Mouse (Mus musculus): Measurements from ENCODE around the gene Plcb1. TPM values are rescaled to one million over a fixed set of nuclear protein-coding genes. Genes with fewer than 3 reads are reported as not detected.

The Plcb1 gene
- total RNA-seq, 2 experiments from 2014 or later: 152 to 156 TPM

GRCm38 (mm10) chr2:135019588-135019987 is 233.7 kb downstream of the Plcb1 start:
- no peak for DNase-seq (ENCODE audit: low spot score in 2 of 2)
- TF ChIP-seq CTCF (conservative IDR thresholded peaks at IDR 0.05): no peak
- Histone ChIP-seq H3K27ac (no peak overlapping the region), H3K4me3 (no peak overlapping the region)

GRCm38 (mm10) chr2:135029288-135029687 is 243.4 kb downstream of the Plcb1 start:
- TF ChIP-seq CTCF (conservative IDR thresholded peaks at IDR 0.05): no peak
- Histone ChIP-seq H3K27ac (peak overlapping the region; percentile 11), H3K4me3 (no peak overlapping the region)
- no peak for DNase-seq (ENCODE audit: low spot score in 2 of 2)

- no peak overlapping the region for H3K4me3 ChIP-seq
- 0 out of 2 replicates have a peak, but pooled peaks have one; percentile 16 for TF ChIP-seq CTCF (conservative IDR thresholded peaks at IDR 0.05)
- peak in 1 of 2 experiments; percentile 15 for DNase-seq (ENCODE audit: low spot score in 2 of 2)
- peak overlapping the region; percentile 11 for H3K27ac ChIP-seq
Observed at GRCm38 (mm10) chr2:135029700-135030099, 243.8 kb downstream of the Plcb1 start.

GRCm38 (mm10) chr2:135035640-135036260 is 249.9 kb downstream of the Plcb1 start:
- no peak for DNase-seq (ENCODE audit: low spot score in 2 of 2)
- no peak overlapping the region for H3K4me3 ChIP-seq
- peak overlapping the region; percentile 24; the same call in 1 of the 2 replicates for H3K27ac ChIP-seq
- no peak for TF ChIP-seq CTCF (conservative IDR thresholded peaks at IDR 0.05)

GRCm38 (mm10) chr2:135048791-135049190 is 262.9 kb downstream of the Plcb1 start:
- Histone ChIP-seq H3K27ac (peak overlapping the region; percentile 58), H3K4me3 (no peak overlapping the region)
- DNase-seq (ENCODE audit: low spot score in 2 of 2): no peak
- no peak for TF ChIP-seq CTCF (conservative IDR thresholded peaks at IDR 0.05)

GRCm38 (mm10) chr2:135049283-135049682 is 263.4 kb downstream of the Plcb1 start:
- Histone ChIP-seq H3K4me3 (no peak overlapping the region), H3K27ac (peak overlapping the region; percentile 58)
- peak in 1 of 2 experiments; percentile 13 for DNase-seq (ENCODE audit: low spot score in 2 of 2)
- no peak for TF ChIP-seq CTCF (conservative IDR thresholded peaks at IDR 0.05)

GRCm38 (mm10) chr2:135051540-135052288 is 265.8 kb downstream of the Plcb1 start:
- Histone ChIP-seq H3K4me3 (no peak overlapping the region), H3K27ac (no peak overlapping the region)
- TF ChIP-seq CTCF (conservative IDR thresholded peaks at IDR 0.05): no peak
- DNase-seq (ENCODE audit: low spot score in 2 of 2): no peak

- no peak overlapping the region for H3K27ac ChIP-seq
- no peak for DNase-seq (ENCODE audit: low spot score in 2 of 2)
- no peak overlapping the region for H3K4me3 ChIP-seq
- no peak for TF ChIP-seq CTCF (conservative IDR thresholded peaks at IDR 0.05)
Observed at GRCm38 (mm10) chr2:135053391-135053790, 267.5 kb downstream of the Plcb1 start.

- Histone ChIP-seq H3K27ac (no peak overlapping the region), H3K4me3 (no peak overlapping the region)
- TF ChIP-seq CTCF (conservative IDR thresholded peaks at IDR 0.05): no peak
- DNase-seq (ENCODE audit: low spot score in 2 of 2): no peak
Observed at GRCm38 (mm10) chr2:135067419-135067818, 281.6 kb downstream of the Plcb1 start.

- no peak for TF ChIP-seq CTCF (conservative IDR thresholded peaks at IDR 0.05)
- H3K27ac ChIP-seq: no peak overlapping the region
Observed at GRCm38 (mm10) chr2:135071349-135071748, 285.5 kb downstream of the Plcb1 start.

GRCm38 (mm10) chr2:135072503-135072902 is 286.6 kb downstream of the Plcb1 start:
- no peak overlapping the region for H3K4me3 ChIP-seq
- no peak overlapping the region for H3K27ac ChIP-seq
- DNase-seq (ENCODE audit: low spot score in 2 of 2): no peak
- no peak for TF ChIP-seq CTCF (conservative IDR thresholded peaks at IDR 0.05)

More at GRCm38 (mm10) chr2:135071349-135071748, 285.5 kb downstream of the Plcb1 start:
- H3K4me3 ChIP-seq: no peak overlapping the region
- no peak for DNase-seq (ENCODE audit: low spot score in 2 of 2)

- no peak for TF ChIP-seq CTCF (conservative IDR thresholded peaks at IDR 0.05)
- DNase-seq (ENCODE audit: low spot score in 2 of 2): no peak
- Histone ChIP-seq H3K27ac (no peak overlapping the region), H3K4me3 (no peak overlapping the region)
Observed at GRCm38 (mm10) chr2:135073014-135073413, 287.1 kb downstream of the Plcb1 start.

GRCm38 (mm10) chr2:135075375-135075774 is 289.5 kb downstream of the Plcb1 start:
- TF ChIP-seq CTCF (conservative IDR thresholded peaks at IDR 0.05): no peak
- H3K27ac ChIP-seq: no peak overlapping the region
- H3K4me3 ChIP-seq: no peak overlapping the region
- no peak for DNase-seq (ENCODE audit: low spot score in 2 of 2)

All from layer of hippocampus, adult 2 months (tissue).